Comparison of ENCODE assay signal across 29 mouse cellular contexts in genomic region chr12:110946216-110946615, GRCm38 (mm10). TPM values are rescaled to one million over a fixed set of nuclear protein-coding genes. Genes with fewer than 3 reads are reported as not detected.
DNase-seq lines count a peak whose midpoint lies in the region; TF ChIP-seq lines count a peak whose summit lies in the region.
"Had no signal": no experiment of that assay in that cellular context is flagged by ENCODE, and none has a peak within 500 bp of the region (broad histone marks: within the 10 kb centered on the region; RNA-seq: fewer than 3 reads in every experiment).

No protein-coding gene starts in this region.

- no peaks in the 10 kb centered on the region for H3K27me3 ChIP-seq in C2C12 (ENCODE audit: control insufficient read depth, insufficient read depth, insufficient read length)
- H3K27me3 ChIP-seq: CH12.LX; embryonic facial prominence, embryonic 13.5 days; forebrain, embryonic 13.5 days; heart, embryonic 15.5 days; hindbrain, embryonic 13.5 days; intestine, embryonic 15.5 days had no signal

- H3K4me3 ChIP-seq in gastrocnemius, adult 2 months: no peak overlapping the region
- no peak overlapping the region for H3K4me3 ChIP-seq in C2C12 (ENCODE audit: insufficient read depth, poor library complexity, severe bottlenecking)
- H3K4me3 ChIP-seq: embryonic facial prominence, embryonic 10.5 days; embryonic facial prominence, embryonic 13.5 days; erythroblast, embryonic 14.5 days; forebrain, embryonic 10.5 days; forebrain, embryonic 13.5 days; heart, embryonic 15.5 days; hindbrain, embryonic 10.5 days; hindbrain, embryonic 13.5 days; intestine, embryonic 15.5 days had no signal

- peak overlapping the region; percentile 91; the same call in 1 of the 2 replicates for H3K27ac ChIP-seq in gastrocnemius, adult 2 months
- H3K27ac ChIP-seq: embryonic facial prominence, embryonic 10.5 days; embryonic facial prominence, embryonic 13.5 days; forebrain, embryonic 10.5 days; forebrain, embryonic 13.5 days; heart, embryonic 15.5 days; hindbrain, embryonic 10.5 days; hindbrain, embryonic 13.5 days; intestine, embryonic 15.5 days had no signal

- H3K79me3 ChIP-seq in C2C12 (ENCODE audit: low read depth): no peaks in the 10 kb centered on the region

- intact Hi-C loops in gastrocnemius, adult 2 months (cut with DNase I): no loop called here
- intact Hi-C loops in gastrocnemius, postnatal 14 days (cut with DNase I; ENCODE audit: low total_unique reads): no loop called here
- intact Hi-C loops in left cerebral cortex, postnatal 4 days (cut with DNase I): no loop called here

- no peak overlapping the region for H3ac ChIP-seq in C2C12 (ENCODE audit: control insufficient read depth, insufficient read length, low read depth)

- peaks cover 15% of the 10 kb centered on the region for H3K36me3 ChIP-seq in C2C12 (ENCODE audit: control insufficient read depth, insufficient read depth)
- H3K36me3 ChIP-seq: intestine, embryonic 15.5 days had no signal

- no peak for TF ChIP-seq CTCF in gastrocnemius, adult 2 months (IDR thresholded peaks at IDR 0.05)
- TF ChIP-seq CTCF in C2C12 (IDR thresholded peaks at IDR 0.05; ENCODE audit: control insufficient read depth, insufficient read depth, insufficient read length): no peak

- no peaks in the 10 kb centered on the region for H3K79me2 ChIP-seq in C2C12 (ENCODE audit: control insufficient read depth, insufficient read depth)

- peak; percentile 16 for DNase-seq in gastrocnemius, adult 2 months
- DNase-seq in gastrocnemius, postnatal 14 days: no peak
- peak; percentile 63 for DNase-seq in 3134 (ENCODE audit: extremely low read depth, insufficient read length, low spot score)
- peak; percentile 68 for DNase-seq in brain, adult 2 months (ENCODE audit: low read depth, low spot score)
- DNase-seq in left cerebral cortex, postnatal 4 days: no peak
- no peak for DNase-seq in adrenal gland, adult 2 months
- DNase-seq in kidney, postnatal 4 days: no peak
- DNase-seq: adrenal gland, postnatal 10 days; cerebellum, adult 11-12 months; cerebellum, adult 8-10 months; cerebellum, postnatal 10 days; cerebellum, postnatal 36 days; embryo, embryonic 11 days; gastrocnemius, postnatal 10 days; heart, adult 11 months; heart, postnatal 10 days; heart, postnatal 36 days; kidney, adult 11 months had no signal

TF ChIP-seq in C2C12, 6 proteins besides CTCF, POLR2A, EP300 and RAD21:
- TF ChIP-seq MAX (IDR thresholded peaks at IDR 0.05): no peak
- TF ChIP-seq USF1 (IDR thresholded peaks at IDR 0.05; ENCODE audit: low read depth): no peak
- TF ChIP-seq MYOG (IDR thresholded peaks at IDR 0.05; ENCODE audit: control insufficient read depth, extremely low read depth, insufficient read length): no peak
- TF ChIP-seq MYOD1 (IDR thresholded peaks at IDR 0.05; ENCODE audit: control insufficient read depth, insufficient read length, low read depth): peak; percentile 52
- TF ChIP-seq CEBPB (IDR thresholded peaks at IDR 0.05; ENCODE audit: low read depth): no peak
- peak; percentile 26 for TF ChIP-seq FOSL1 (IDR thresholded peaks at IDR 0.05; ENCODE audit: insufficient read depth, low read length, poor library complexity, severe bottlenecking)

RNA-seq across cellular contexts. Expression of gene Ankrd9, which starts 32.6 kb away (rescaled TPM):
- total RNA-seq in gastrocnemius, adult 2 months (2021): 100 to 1,000 TPM; 150 to 203 TPM
- 100 to 1,000 TPM in 1 of 2 experiments, 10 to 100 TPM in 1; 87.2 to 221 TPM for total RNA-seq in gastrocnemius, postnatal 14 days (2021)
- polyA plus RNA-seq in C2C12 (2012; fragmentation: generic; extraction: Trizol): 11.7 TPM
- 1 to 10 TPM; 4.0 to 4.2 TPM for total RNA-seq in left cerebral cortex, postnatal 4 days (2021)
- 10 to 100 TPM; 30.4 to 42.7 TPM for total RNA-seq in adrenal gland, adult 2 months (2021)
- polyA plus RNA-seq in adrenal gland, adult 2 months (2012; rRNA removed): 90.6 and 110 TPM in 2 replicates

RNA-seq across cellular contexts. Expression of gene Tecpr2, which starts 57.2 kb away (rescaled TPM):
- 1 to 10 TPM; 2.4 TPM for total RNA-seq in gastrocnemius, adult 2 months (2021)
- total RNA-seq in gastrocnemius, postnatal 14 days (2021): 1 to 10 TPM; 2.7 to 2.8 TPM
- polyA plus RNA-seq in C2C12 (2012; fragmentation: generic; extraction: Trizol): 3.4 TPM
- 10 to 100 TPM; 29.8 to 30.7 TPM for total RNA-seq in left cerebral cortex, postnatal 4 days (2021)
- total RNA-seq in adrenal gland, adult 2 months (2021): 1 to 10 TPM; 8.2 TPM
- polyA plus RNA-seq in adrenal gland, adult 2 months (2012; rRNA removed): 6.1 and 7.0 TPM in 2 replicates

RNA-seq across cellular contexts. Expression of gene Cinp, which starts 57.3 kb away (rescaled TPM):
- total RNA-seq in gastrocnemius, adult 2 months (2021): 10 to 100 TPM; 21.8 to 24.8 TPM
- total RNA-seq in gastrocnemius, postnatal 14 days (2021): 10 to 100 TPM; 30.5 to 32.9 TPM
- 71.9 TPM for polyA plus RNA-seq in C2C12 (2012; fragmentation: generic; extraction: Trizol)
- 10 to 100 TPM; 64.9 to 65.8 TPM for total RNA-seq in left cerebral cortex, postnatal 4 days (2021)
- total RNA-seq in adrenal gland, adult 2 months (2021): 10 to 100 TPM; 41.0 to 41.9 TPM
- polyA plus RNA-seq in adrenal gland, adult 2 months (2012; rRNA removed): 51.2 and 52.8 TPM in 2 replicates

Comparison
In these comparisons a context has a peak if more than half of its experiments do, and no peak if none do; other contexts are left out.
1. DNase-seq: peak in gastrocnemius, adult 2 months (single experiment), 3134 (single experiment) and brain, adult 2 months (single experiment); none in gastrocnemius, postnatal 14 days (single experiment), left cerebral cortex, postnatal 4 days (single experiment), adrenal gland, adult 2 months (single experiment) and kidney, postnatal 4 days (0 of 2).
2. RNA of gene Ankrd9, which starts 32.6 kb away (total RNA-seq): 87.2 to 221 TPM in gastrocnemius, postnatal 14 days, 150 to 203 TPM in gastrocnemius, adult 2 months and 30.4 to 42.7 TPM in adrenal gland, adult 2 months; 4.0 to 4.2 TPM in left cerebral cortex, postnatal 4 days; every median in the first group is over 4 times any median in the second.